Mouse (Mus musculus) ES-Bruce4 (cell line): ENCODE results near the gene Ncapd3. TPM values are rescaled to one million over a fixed set of nuclear protein-coding genes. Genes with fewer than 3 reads are reported as not detected.

Source experiments
- H3K27ac ChIP-seq: 2 replicates; pipeline ENCODE4 v1.5.1; 2012; ENCODE audit warnings: low read length, inconsistent platforms; ENCODE audit not compliant: insufficient read depth
- H3K27me3 ChIP-seq: 2 replicates; pipeline ENCODE4 v1.6.1; 2012; ENCODE audit warnings: mild to moderate bottlenecking, low read length, inconsistent platforms; ENCODE audit not compliant: control insufficient read depth, poor library complexity, insufficient read depth, severe bottlenecking
- H3K36me3 ChIP-seq: 2 replicates; pipeline ENCODE4 v1.6.1; 2012; ENCODE audit warnings: inconsistent platforms, mild to moderate bottlenecking, low read length, moderate library complexity; ENCODE audit not compliant: control insufficient read depth, poor library complexity, insufficient read depth, severe bottlenecking
- H3K4me1 ChIP-seq: one replicate; pipeline ENCODE4 v1.8.1; 2011; ENCODE audit warnings: low read length; ENCODE audit not compliant: control insufficient read depth, insufficient read depth
- H3K4me3 ChIP-seq: 2 replicates; pipeline ENCODE4 v1.5.1; 2011; ENCODE audit warnings: low read depth, mild to moderate bottlenecking, low read length
- H3K9ac ChIP-seq: 2 replicates; pipeline ENCODE4 v1.6.1; 2012; ENCODE audit warnings: low read depth, mild to moderate bottlenecking, inconsistent platforms; ENCODE audit not compliant: poor library complexity, severe bottlenecking
- H3K9me3 ChIP-seq: replicated peaks from 2 replicates; pipeline ENCODE4 v1.6.1; 2012; ENCODE audit warnings: mild to moderate bottlenecking, low read length, inconsistent platforms; ENCODE audit not compliant: control insufficient read depth, poor library complexity, insufficient read depth, severe bottlenecking
- CTCF ChIP-seq: IDR thresholded peaks from one replicate; pipeline ENCODE4 v1.8.1; 2011; ENCODE audit warnings: low read depth, low read length
- EP300 ChIP-seq: IDR thresholded peaks from 2 replicates; pipeline ENCODE4 v1.6.1; 2011; ENCODE audit warnings: low read depth, low read length; ENCODE audit not compliant: insufficient read depth
- POLR2A ChIP-seq: IDR thresholded peaks from one replicate; pipeline ENCODE4 v1.8.1; 2011; ENCODE audit warnings: low read length; ENCODE audit not compliant: insufficient read depth
- polyA plus RNA-seq: library from polyadenylated mRNA; stranded (reverse); fragments of >200 nt; gene quantifications from 2 replicates; pipeline ENCODE4 v1.2.4, GENCODE M21; 2011; ENCODE audit warnings: low read depth; ENCODE audit not compliant: missing spikeins, insufficient read depth, insufficient read length

Gene Ncapd3
- polyA plus RNA-seq, 1 experiment, result 59.1 TPM

DNA sequence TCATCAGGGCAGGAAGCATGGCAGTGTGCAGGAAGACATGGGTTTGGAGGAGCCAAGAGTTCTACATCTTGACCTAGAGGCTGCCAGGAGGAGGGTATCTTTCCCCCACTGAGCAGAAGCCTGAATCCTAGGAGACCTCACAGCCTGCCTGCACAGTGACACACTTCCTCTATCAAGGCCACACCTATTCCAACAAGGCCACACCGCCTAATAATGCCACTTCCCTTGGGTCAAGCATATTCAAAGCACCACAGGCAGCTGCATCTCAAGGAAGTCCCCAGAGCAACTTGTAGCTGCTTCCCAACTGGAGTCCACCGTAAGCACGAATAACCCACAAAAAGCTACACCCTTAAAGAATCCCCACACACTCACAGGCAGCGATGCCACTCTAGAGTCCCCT is 92.1 kb downstream of the Ncapd3 start:
- no peak for TF ChIP-seq POLR2A
- no peak for TF ChIP-seq CTCF
- no peak for TF ChIP-seq EP300
- Histone ChIP-seq H3K4me3 (no peak overlapping the region), H3K4me1 (no peaks in the 10 kb centered on the region), H3K9me3 (no peaks in the 10 kb centered on the region; the same call in 1 of the 2 replicates), H3K9ac (no peak overlapping the region), H3K27ac (no peak overlapping the region), H3K27me3 (no peaks in the 10 kb centered on the region), H3K36me3 (no peaks in the 10 kb centered on the region)

DNA sequence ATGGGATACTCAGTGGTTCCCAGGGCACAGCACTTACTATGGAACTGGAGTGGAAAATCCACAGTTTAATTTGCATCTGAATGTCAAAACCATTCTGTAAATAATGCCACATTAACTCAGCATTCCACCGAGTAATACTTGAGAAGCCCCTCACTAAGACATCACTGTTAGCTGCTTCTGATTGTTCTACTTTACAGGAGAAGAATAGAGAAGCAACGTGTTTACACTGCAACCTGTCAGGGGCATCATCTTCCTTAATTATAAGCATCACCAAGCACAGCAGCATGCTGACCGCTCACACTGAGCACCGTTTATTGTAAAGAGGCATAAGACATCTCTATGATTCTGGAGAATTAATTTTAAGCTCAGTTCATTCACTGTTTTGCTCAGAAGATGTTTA is 93.0 kb downstream of the Ncapd3 start:
- no peak overlapping the region for H3K9ac ChIP-seq
- no peaks in the 10 kb centered on the region for H3K27me3 ChIP-seq
- H3K4me3 ChIP-seq, result no peak overlapping the region
- no peaks in the 10 kb centered on the region for H3K4me1 ChIP-seq
- no peaks in the 10 kb centered on the region for H3K36me3 ChIP-seq
- TF ChIP-seq EP300, result no peak
- TF ChIP-seq POLR2A, result no peak
- TF ChIP-seq CTCF, result no peak
- H3K9me3 ChIP-seq, result no peaks in the 10 kb centered on the region; the same call in 1 of the 2 replicates
- no peak overlapping the region for H3K27ac ChIP-seq

DNA sequence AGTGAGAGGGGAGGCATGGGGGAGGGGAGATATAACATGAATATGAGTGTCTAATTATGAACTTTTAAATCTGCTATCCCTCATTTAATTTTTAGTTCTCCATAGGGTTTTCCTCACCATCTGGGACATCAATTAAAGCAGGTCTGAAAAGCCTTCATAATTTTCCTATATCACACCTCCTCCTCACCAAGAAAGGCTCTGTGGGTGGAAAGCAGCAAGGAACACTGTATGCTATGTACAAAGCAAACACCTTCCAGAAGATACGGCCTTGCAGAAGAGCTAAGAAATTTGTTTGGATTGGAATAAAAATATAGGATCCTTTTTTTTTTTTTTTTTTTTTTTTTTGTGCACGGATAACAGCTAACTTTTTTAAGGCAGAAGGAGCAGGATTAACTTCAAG is 94.0 kb downstream of the Ncapd3 start:
- H3K4me1 ChIP-seq, result no peaks in the 10 kb centered on the region
- H3K9ac ChIP-seq, result no peak overlapping the region
- H3K27me3 ChIP-seq, result no peaks in the 10 kb centered on the region
- TF ChIP-seq POLR2A (no peak), CTCF (no peak)
- H3K9me3 ChIP-seq, result no peaks in the 10 kb centered on the region; the same call in 1 of the 2 replicates
- H3K36me3 ChIP-seq, result no peaks in the 10 kb centered on the region
- H3K4me3 ChIP-seq, result no peak overlapping the region
- H3K27ac ChIP-seq, result no peak overlapping the region

DNA sequence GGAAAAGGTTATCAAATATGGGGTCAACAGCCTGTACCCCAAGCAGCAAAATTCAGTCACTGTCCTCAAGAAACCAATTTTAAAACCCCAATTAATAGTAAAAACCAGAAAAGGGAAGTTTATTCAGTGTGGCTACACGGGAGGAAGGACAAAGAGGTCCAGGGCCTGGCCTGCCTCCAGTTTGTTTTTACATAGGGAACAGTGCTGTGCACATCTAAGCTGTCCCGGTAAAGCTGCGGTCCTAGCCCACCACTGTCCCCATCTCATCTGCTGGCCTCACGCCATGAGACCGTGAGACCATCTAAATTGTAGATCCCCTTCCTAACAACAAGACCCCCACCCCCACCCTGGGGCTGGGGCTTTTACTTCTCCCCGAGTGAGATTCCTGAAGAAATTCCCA is 95.5 kb downstream of the Ncapd3 start:
- Histone ChIP-seq H3K9ac (no peak overlapping the region), H3K27me3 (no peaks in the 10 kb centered on the region), H3K36me3 (no peaks in the 10 kb centered on the region), H3K9me3 (no peaks in the 10 kb centered on the region; the same call in 1 of the 2 replicates), H3K4me1 (no peaks in the 10 kb centered on the region), H3K4me3 (no peak overlapping the region), H3K27ac (no peak overlapping the region)
- TF ChIP-seq CTCF, result no peak
- TF ChIP-seq EP300, result no peak
- TF ChIP-seq POLR2A, result no peak

DNA sequence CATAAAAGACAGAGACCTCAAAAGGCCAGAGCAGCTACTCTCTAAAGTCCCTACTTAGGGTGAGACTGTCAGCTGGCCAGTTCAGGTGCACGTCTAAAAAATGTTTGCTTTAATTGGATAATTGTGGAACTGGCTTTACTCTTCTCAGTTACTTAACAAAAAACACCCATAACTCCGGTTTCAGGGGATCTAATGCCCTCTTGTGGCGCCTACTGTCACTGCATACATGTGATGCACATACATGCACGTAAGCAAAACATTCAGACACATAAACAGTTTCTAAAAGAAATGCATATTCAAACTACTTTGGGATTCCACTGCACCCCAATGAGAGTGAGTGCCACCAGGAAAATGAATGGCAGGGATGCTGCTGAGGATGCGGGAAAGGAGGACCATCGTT is 96.6 kb downstream of the Ncapd3 start:
- TF ChIP-seq CTCF, result no peak
- TF ChIP-seq EP300, result no peak
- TF ChIP-seq POLR2A, result no peak
- Histone ChIP-seq H3K4me1 (no peaks in the 10 kb centered on the region), H3K9me3 (no peaks in the 10 kb centered on the region; the same call in 1 of the 2 replicates), H3K36me3 (no peaks in the 10 kb centered on the region), H3K27ac (no peak overlapping the region), H3K27me3 (no peaks in the 10 kb centered on the region), H3K9ac (no peak overlapping the region), H3K4me3 (no peak overlapping the region)

DNA sequence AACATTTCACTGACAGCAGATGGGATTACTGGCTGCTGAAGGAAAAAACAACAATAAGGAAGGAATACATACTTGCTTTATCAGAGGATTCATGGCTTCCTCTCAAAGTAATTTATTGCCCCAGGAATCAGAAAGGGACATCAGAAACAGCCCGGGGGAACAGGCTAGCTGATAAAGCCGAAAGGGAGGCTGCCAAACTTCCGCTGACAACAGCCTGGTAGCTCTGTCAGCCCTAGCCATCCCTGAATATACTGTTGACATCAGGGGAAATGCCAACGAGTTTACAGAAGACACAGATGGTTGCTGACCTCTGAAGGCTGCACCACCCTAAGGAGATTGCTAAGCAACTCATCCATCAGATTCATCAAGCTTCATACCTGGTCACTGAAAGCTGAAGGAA is 98.7 kb downstream of the Ncapd3 start:
- Histone ChIP-seq H3K36me3 (no peaks in the 10 kb centered on the region), H3K9me3 (no peaks in the 10 kb centered on the region; the same call in 1 of the 2 replicates), H3K27me3 (no peaks in the 10 kb centered on the region), H3K9ac (no peak overlapping the region), H3K4me3 (no peak overlapping the region), H3K27ac (no peak overlapping the region), H3K4me1 (no peaks in the 10 kb centered on the region)
- no peak for TF ChIP-seq POLR2A
- no peak for TF ChIP-seq EP300
- no peak for TF ChIP-seq CTCF
